Mouse (Mus musculus) midbrain, embryonic 13.5 days (tissue): ENCODE results near the gene Togaram2. TPM values are rescaled to one million over a fixed set of nuclear protein-coding genes. Genes with fewer than 3 reads are reported as not detected.

ENCODE experiments used
- ATAC-seq: fragments of 200-750 bp; cut with Nextera tagmentation; 2 replicates; pipeline ENCODE4 v1.8.0; 2017; ENCODE audit warnings: mild to moderate bottlenecking, moderate TSS enrichment, moderate library complexity
- H3K27ac ChIP-seq: fragments of 300-500 bp; sonication (generic); 2 replicates; pipeline ENCODE4 v1.5.1; 2015; ENCODE audit warnings: inconsistent platforms, mild to moderate bottlenecking, moderate library complexity
- H3K27me3 ChIP-seq: fragments of 300-500 bp; sonication (generic); 2 replicates; pipeline ENCODE4 v1.6.1; 2015; ENCODE audit warnings: mild to moderate bottlenecking, inconsistent platforms
- H3K36me3 ChIP-seq: fragments of 300-500 bp; sonication (generic); 2 replicates; pipeline ENCODE4 v1.6.1; 2015; ENCODE audit warnings: mild to moderate bottlenecking, inconsistent platforms
- H3K4me1 ChIP-seq: fragments of 300-500 bp; sonication (generic); replicated peaks from 2 replicates; pipeline ENCODE4 v1.6.1; 2015; ENCODE audit warnings: inconsistent platforms
- H3K4me2 ChIP-seq: fragments of 300-500 bp; sonication (generic); replicated peaks from 2 replicates; pipeline ENCODE4 v1.6.1; 2015; ENCODE audit warnings: moderate library complexity, mild to moderate bottlenecking, inconsistent platforms
- H3K4me3 ChIP-seq: fragments of 300-500 bp; sonication (generic); replicated peaks from 2 replicates; pipeline ENCODE4 v1.5.1; 2015; ENCODE audit warnings: mild to moderate bottlenecking, inconsistent platforms
- H3K9ac ChIP-seq: fragments of 300-500 bp; sonication (generic); replicated peaks from 2 replicates; pipeline ENCODE4 v1.6.1; 2015; ENCODE audit warnings: mild to moderate bottlenecking, inconsistent platforms
- H3K9me3 ChIP-seq: fragments of 300-500 bp; sonication (generic); 2 replicates; pipeline ENCODE4 v1.6.1; 2016; ENCODE audit warnings: mild to moderate bottlenecking, inconsistent platforms
- WGBS: fragments of 180-500 bp; shearing (Covaris S2); methylation state at CpG from one replicate; pipeline ENCODE4 v1.1.7; 2015; 5-methylcytosine and 5-hydroxymethylcytosine counted together
- polyA plus RNA-seq: library from polyadenylated mRNA; unstranded; fragments of >200 nt; fragmentation: Nextera tagmentation; extraction: Ambion mirVana; gene quantifications from 2 replicates; pipeline ENCODE4 v1.2.1, GENCODE M21; 2015

The Togaram2 gene
- polyA plus RNA-seq, 1 experiment from 2014 or later = 0.27 TPM

GRCm38 (mm10) chr17:71705550-71706480 is 32.8 kb downstream of the Togaram2 start:
- Histone ChIP-seq H3K4me2 (no peak overlapping the region), H3K9me3 (0 out of 2 replicates have a peak, but pooled peaks cover 5% of the 10 kb centered on the region), H3K27ac (no peak overlapping the region), H3K4me3 (no peak overlapping the region), H3K9ac (no peak overlapping the region), H3K36me3 (no peaks in the 10 kb centered on the region), H3K27me3 (no peaks in the 10 kb centered on the region), H3K4me1 (peaks cover 7% of the 10 kb centered on the region)
- no peak for ATAC-seq
- 88% methylated on average over 14 of the region's 14 CpGs for WGBS

GRCm38 (mm10) chr17:71707715-71708114 is 34.7 kb downstream of the Togaram2 start:
- no peak overlapping the region for H3K9ac ChIP-seq
- H3K27ac ChIP-seq = no peak overlapping the region
- 43% methylated on average over 4 of the region's 4 CpGs for WGBS
- no peak overlapping the region for H3K4me3 ChIP-seq
- peaks cover 7% of the 10 kb centered on the region for H3K4me1 ChIP-seq
- no peaks in the 10 kb centered on the region for H3K27me3 ChIP-seq
- H3K4me2 ChIP-seq = no peak overlapping the region
- 0 out of 2 replicates have a peak, but pooled peaks cover 5% of the 10 kb centered on the region for H3K9me3 ChIP-seq
- H3K36me3 ChIP-seq = no peaks in the 10 kb centered on the region
- ATAC-seq = no peak

- Histone ChIP-seq H3K4me3 (no peak overlapping the region), H3K36me3 (no peaks in the 10 kb centered on the region), H3K9me3 (no peaks in the 10 kb centered on the region), H3K9ac (no peak overlapping the region), H3K4me2 (no peak overlapping the region), H3K4me1 (peaks cover 7% of the 10 kb centered on the region), H3K27me3 (no peaks in the 10 kb centered on the region), H3K27ac (no peak overlapping the region)
- WGBS = 90% methylated on average over 6 of the region's 6 CpGs
- no peak for ATAC-seq
Observed at GRCm38 (mm10) chr17:71712279-71712678, 39.2 kb downstream of the Togaram2 start.

- no peak overlapping the region for H3K9ac ChIP-seq
- H3K4me1 ChIP-seq = no peaks in the 10 kb centered on the region
- no peaks in the 10 kb centered on the region for H3K36me3 ChIP-seq
- H3K9me3 ChIP-seq = no peaks in the 10 kb centered on the region
- no peak overlapping the region for H3K27ac ChIP-seq
- no peaks in the 10 kb centered on the region for H3K27me3 ChIP-seq
- no peak for ATAC-seq
- no peak overlapping the region for H3K4me3 ChIP-seq
- WGBS = 77% methylated on average over 3 of the region's 3 CpGs
- H3K4me2 ChIP-seq = no peak overlapping the region
Observed at GRCm38 (mm10) chr17:71715034-71715433, 42.0 kb downstream of the Togaram2 start.

GRCm38 (mm10) chr17:71717881-71718625 is 45.0 kb downstream of the Togaram2 start:
- ATAC-seq = no peak
- H3K4me1 ChIP-seq = no peaks in the 10 kb centered on the region
- no peaks in the 10 kb centered on the region for H3K9me3 ChIP-seq
- no peaks in the 10 kb centered on the region for H3K36me3 ChIP-seq
- H3K27ac ChIP-seq = no peak overlapping the region
- H3K4me3 ChIP-seq = no peak overlapping the region
- no peaks in the 10 kb centered on the region for H3K27me3 ChIP-seq
- no peak overlapping the region for H3K9ac ChIP-seq
- 90% methylated on average over 8 of the region's 8 CpGs for WGBS
- H3K4me2 ChIP-seq = no peak overlapping the region

- no peaks in the 10 kb centered on the region for H3K4me1 ChIP-seq
- no peaks in the 10 kb centered on the region for H3K27me3 ChIP-seq
- no peak for ATAC-seq
- no peaks in the 10 kb centered on the region for H3K36me3 ChIP-seq
- no peak overlapping the region for H3K27ac ChIP-seq
- no peak overlapping the region for H3K9ac ChIP-seq
- no peak overlapping the region for H3K4me3 ChIP-seq
- H3K9me3 ChIP-seq = no peaks in the 10 kb centered on the region
- no peak overlapping the region for H3K4me2 ChIP-seq
Observed at GRCm38 (mm10) chr17:71720434-71720833, 47.4 kb downstream of the Togaram2 start.

DNA sequence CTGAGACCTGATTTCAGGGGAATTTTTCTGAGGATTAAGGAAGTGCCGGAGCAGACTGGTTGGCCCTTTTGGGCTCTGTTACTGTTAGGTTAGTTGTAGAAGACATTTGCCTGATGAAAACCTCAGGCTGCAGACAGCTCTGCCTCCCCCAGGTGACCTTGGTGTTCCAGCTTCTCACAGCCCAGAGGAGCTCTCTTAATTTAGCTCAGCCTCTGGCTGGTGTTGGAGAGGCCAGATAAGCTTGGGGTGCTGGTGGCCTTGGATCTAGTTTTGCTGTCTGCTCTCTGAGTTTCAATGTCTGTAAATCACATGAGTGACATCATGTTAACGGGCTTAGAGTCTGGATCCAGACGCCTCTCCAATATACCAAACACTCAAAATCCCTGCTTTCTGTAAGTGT is 48.0 kb downstream of the Togaram2 start:
- WGBS = 73% methylated on average over 3 of the region's 3 CpGs
- no peaks in the 10 kb centered on the region for H3K36me3 ChIP-seq
- no peak overlapping the region for H3K9ac ChIP-seq
- H3K4me3 ChIP-seq = no peak overlapping the region
- no peak for ATAC-seq
- H3K9me3 ChIP-seq = no peaks in the 10 kb centered on the region
- H3K27ac ChIP-seq = no peak overlapping the region
- H3K27me3 ChIP-seq = no peaks in the 10 kb centered on the region
- no peaks in the 10 kb centered on the region for H3K4me1 ChIP-seq
- no peak overlapping the region for H3K4me2 ChIP-seq

DNA sequence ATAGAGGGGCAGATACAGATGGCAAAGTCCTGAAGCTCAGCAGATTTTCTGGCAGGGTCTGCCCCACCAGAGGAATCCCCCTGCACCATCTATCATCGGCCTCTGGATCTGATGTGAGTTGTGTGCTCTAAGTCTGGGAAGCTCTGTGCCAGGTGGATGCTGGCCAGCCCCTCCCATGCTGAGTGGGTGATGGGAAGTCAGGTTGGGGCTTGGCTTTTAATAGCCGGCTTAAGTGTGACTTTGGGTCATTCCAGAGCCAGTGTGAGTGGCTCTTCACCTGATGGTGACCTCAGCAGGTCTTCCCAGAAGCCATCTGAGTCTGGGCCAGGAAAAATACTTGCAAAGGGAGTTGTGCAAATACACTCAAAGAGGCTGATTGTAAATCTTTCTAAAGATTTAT is 57.6 kb downstream of the Togaram2 start:
- H3K36me3 ChIP-seq = no peaks in the 10 kb centered on the region
- no peak overlapping the region for H3K27ac ChIP-seq
- WGBS = 83% methylated on average over 2 of the region's 2 CpGs
- H3K4me1 ChIP-seq = no peaks in the 10 kb centered on the region
- no peak overlapping the region for H3K4me2 ChIP-seq
- H3K4me3 ChIP-seq = no peak overlapping the region
- no peak for ATAC-seq
- no peaks in the 10 kb centered on the region for H3K27me3 ChIP-seq
- H3K9ac ChIP-seq = no peak overlapping the region
- H3K9me3 ChIP-seq = no peaks in the 10 kb centered on the region

DNA sequence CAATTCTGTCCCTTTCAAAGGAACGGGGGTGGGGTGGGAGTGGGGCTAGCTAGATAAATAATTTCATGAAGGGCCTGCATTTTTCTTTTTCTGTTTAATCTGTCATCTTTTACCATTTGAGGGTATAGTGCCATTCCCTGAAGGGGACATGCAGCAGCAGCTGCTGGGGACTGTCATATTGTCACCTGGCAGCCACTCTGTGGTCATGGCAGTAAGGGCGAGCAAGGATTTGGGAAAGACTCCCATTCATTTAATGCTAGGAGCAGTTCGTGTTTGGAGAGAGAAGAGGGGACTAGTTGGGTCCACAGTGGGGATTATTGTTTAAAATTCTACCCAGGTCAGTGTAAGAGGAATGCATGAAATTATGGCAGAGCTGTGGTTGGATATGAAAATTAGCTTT is 63.4 kb downstream of the Togaram2 start:
- Histone ChIP-seq H3K27me3 (no peaks in the 10 kb centered on the region), H3K4me1 (peaks cover 4% of the 10 kb centered on the region; the same call in 1 of the 2 replicates), H3K36me3 (no peaks in the 10 kb centered on the region), H3K4me3 (no peak overlapping the region), H3K9ac (no peak overlapping the region), H3K4me2 (no peak overlapping the region), H3K27ac (no peak overlapping the region), H3K9me3 (no peaks in the 10 kb centered on the region)
- WGBS = 62% methylated on average over 3 of the region's 3 CpGs
- no peak for ATAC-seq

DNA sequence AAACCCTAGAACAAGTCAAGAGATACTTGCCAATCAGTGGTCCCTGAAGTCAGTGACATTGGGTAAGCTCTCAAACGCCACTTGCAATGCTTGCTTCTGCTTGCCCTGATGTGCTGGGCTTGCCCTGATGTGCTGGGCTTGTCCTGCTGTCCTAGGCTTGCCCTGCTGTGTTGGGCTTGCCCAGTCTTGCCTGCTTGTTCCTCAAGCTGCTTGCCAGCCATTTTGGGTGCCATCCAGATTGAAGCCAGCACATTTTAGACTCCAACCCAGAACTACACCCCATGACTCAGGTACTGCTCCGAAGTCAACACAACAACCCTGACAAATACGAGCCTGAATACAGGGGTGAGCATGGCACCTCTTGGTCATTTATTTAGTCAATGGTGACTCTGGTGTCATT is 69.1 kb downstream of the Togaram2 start:
- no peaks in the 10 kb centered on the region for H3K9me3 ChIP-seq
- WGBS = 90% methylated on average over 3 of the region's 3 CpGs
- H3K36me3 ChIP-seq = no peaks in the 10 kb centered on the region
- no peak overlapping the region for H3K9ac ChIP-seq
- H3K4me1 ChIP-seq = no peaks in the 10 kb centered on the region
- no peak overlapping the region for H3K4me3 ChIP-seq
- no peak for ATAC-seq
- no peaks in the 10 kb centered on the region for H3K27me3 ChIP-seq
- H3K27ac ChIP-seq = no peak overlapping the region
- no peak overlapping the region for H3K4me2 ChIP-seq

GRCm38 (mm10) chr17:71742935-71743334 is 69.9 kb downstream of the Togaram2 start:
- H3K27ac ChIP-seq = no peak overlapping the region
- H3K36me3 ChIP-seq = no peaks in the 10 kb centered on the region
- ATAC-seq = no peak
- no peaks in the 10 kb centered on the region for H3K9me3 ChIP-seq
- H3K4me1 ChIP-seq = no peaks in the 10 kb centered on the region
- no peaks in the 10 kb centered on the region for H3K27me3 ChIP-seq
- no peak overlapping the region for H3K4me3 ChIP-seq
- WGBS = 24% methylated on average over 5 of the region's 5 CpGs
- no peak overlapping the region for H3K9ac ChIP-seq
- no peak overlapping the region for H3K4me2 ChIP-seq

DNA sequence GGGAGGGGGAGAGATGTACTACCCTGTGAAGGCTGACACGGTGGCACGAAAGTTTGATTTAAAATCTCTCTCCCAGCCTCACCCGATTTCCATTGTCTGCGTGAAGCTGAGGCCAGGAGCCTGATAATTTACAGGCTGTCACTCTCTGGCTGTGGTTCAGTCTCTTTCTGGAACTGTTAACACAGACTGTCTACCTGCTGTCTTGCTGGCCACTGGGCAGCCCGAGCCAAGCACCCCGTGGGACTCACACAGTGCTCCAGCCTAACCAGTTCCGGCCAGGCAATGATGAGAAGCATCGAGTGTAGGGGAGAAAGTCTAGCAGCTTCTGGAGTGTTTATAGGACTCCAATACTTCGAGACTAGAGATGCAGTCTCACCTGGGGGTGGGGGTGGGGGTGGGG is 73.1 kb downstream of the Togaram2 start:
- Histone ChIP-seq H3K4me1 (no peaks in the 10 kb centered on the region), H3K4me3 (no peak overlapping the region), H3K9ac (no peak overlapping the region), H3K4me2 (no peak overlapping the region), H3K9me3 (no peaks in the 10 kb centered on the region), H3K27me3 (no peaks in the 10 kb centered on the region), H3K36me3 (no peaks in the 10 kb centered on the region), H3K27ac (no peak overlapping the region)
- ATAC-seq = no peak
- WGBS = 87% methylated on average over 9 of the region's 9 CpGs
